Mouse (Mus musculus): ENCODE data around the gene Slc2a9. TPM values are rescaled to one million over a fixed set of nuclear protein-coding genes. Genes with fewer than 3 reads are reported as not detected.

Gene Slc2a9
- polyA plus RNA-seq (2015; fragmentation: Nextera tagmentation; extraction: Ambion mirVana): 0.05 and 0.28 TPM in 2 replicates

DNA sequence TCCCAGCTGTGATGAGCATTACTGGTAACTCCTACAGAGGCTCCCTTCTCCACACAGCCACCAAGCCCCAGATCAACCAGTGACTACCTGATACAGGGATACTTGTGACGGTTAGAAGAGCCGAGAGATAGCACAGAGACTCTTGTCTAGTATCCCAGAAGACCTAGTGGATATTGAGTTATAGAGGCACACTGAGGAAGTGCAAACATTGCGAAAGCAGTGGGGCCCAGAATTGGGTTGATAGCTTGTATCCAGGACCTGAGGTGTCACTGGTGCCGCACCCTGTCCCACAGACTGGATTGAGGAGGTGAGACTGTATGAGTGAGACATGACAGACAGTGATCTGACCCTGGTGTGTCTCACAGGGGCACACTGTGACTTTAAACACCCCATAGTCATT is at the start of gene Slc2a9:
TSS of gene Slc2a9 (minus strand) at position 152 of the 400 bp plus-strand sequence.
- no peak within 1 kb of the TSS for H3K27ac ChIP-seq
- WGBS: 90% methylated on average over 4 of the region's 4 CpGs
- H3K27me3 ChIP-seq: no peaks in the 10 kb centered on the region
- no peak within 1 kb of the TSS for H3K4me2 ChIP-seq
- no peak within 1 kb of the TSS for H3K4me3 ChIP-seq
- H3K9me3 ChIP-seq (replicated peaks): no peaks in the 10 kb centered on the region
- no peak for ATAC-seq
- H3K4me1 ChIP-seq: no peaks in the 10 kb centered on the region
- H3K9ac ChIP-seq: no peak within 1 kb of the TSS
- H3K36me3 ChIP-seq (ENCODE audit: poor library complexity, severe bottlenecking): no peaks in the 10 kb centered on the region

DNA sequence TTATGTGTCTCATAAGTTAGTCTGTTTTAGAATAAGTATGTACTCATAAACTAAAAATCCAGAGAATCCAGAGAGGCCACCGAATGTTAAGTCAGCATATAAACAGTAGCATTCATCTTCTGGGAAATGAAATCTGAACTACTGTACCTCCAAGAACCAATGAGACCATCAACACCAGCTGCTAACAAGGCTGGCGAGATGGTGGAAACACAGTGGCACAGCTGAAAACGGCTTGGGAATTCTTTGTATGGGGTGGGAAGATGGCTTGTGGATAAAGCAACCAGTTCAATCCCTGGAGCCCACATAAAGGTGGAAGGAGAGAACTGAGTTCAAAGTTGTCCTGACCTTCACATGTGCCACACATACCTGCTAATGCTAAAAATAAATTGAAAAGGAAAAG is 49.7 kb upstream of the Slc2a9 start:
- H3K9ac ChIP-seq: no peak overlapping the region
- no peaks in the 10 kb centered on the region for H3K9me3 ChIP-seq (replicated peaks)
- H3K36me3 ChIP-seq (ENCODE audit: poor library complexity, severe bottlenecking): peaks cover 96% of the 10 kb centered on the region
- WGBS: 87% methylated on average over 3 of the region's 3 CpGs
- no peak for ATAC-seq
- H3K4me2 ChIP-seq: no peak overlapping the region
- peaks cover 7% of the 10 kb centered on the region for H3K4me1 ChIP-seq
- H3K27ac ChIP-seq: no peak overlapping the region
- H3K27me3 ChIP-seq: no peaks in the 10 kb centered on the region
- no peak overlapping the region for H3K4me3 ChIP-seq

DNA sequence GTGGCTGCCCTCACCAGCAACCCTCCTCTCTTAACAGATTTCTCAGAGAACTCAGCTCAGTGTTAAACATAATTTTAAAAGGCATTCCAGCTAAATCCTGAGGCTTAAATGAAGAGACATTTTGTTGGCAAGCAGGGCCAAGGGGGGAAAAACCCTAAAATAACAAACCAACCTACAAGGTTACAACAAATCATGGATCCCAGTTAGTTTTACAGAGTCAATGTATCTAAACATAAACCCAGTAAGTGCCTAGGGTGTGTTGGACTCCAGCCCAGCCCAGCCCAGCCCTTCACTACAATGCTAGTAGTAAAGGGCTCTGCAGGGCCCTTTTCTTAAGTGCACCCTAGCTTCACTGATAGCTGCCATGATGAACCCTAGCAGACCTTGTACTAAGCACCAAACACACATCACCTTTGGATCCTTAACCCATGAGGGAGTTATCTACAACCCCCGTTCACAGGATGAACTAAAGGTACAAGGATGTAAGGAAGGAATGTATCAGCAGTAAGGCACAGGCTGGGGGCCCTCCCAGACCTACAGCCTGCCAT is 47.4 kb upstream of the Slc2a9 start:
- H3K36me3 ChIP-seq (ENCODE audit: poor library complexity, severe bottlenecking): peaks cover 96% of the 10 kb centered on the region
- H3K4me1 ChIP-seq: peaks cover 10% of the 10 kb centered on the region
- H3K27me3 ChIP-seq: no peaks in the 10 kb centered on the region
- ATAC-seq: no peak
- H3K4me2 ChIP-seq: no peak overlapping the region
- no peak overlapping the region for H3K9ac ChIP-seq
- H3K27ac ChIP-seq: no peak overlapping the region
- no peaks in the 10 kb centered on the region for H3K9me3 ChIP-seq (replicated peaks)
- WGBS: 97% methylated on average over 1 of the region's 1 CpGs
- H3K4me3 ChIP-seq: no peak overlapping the region

DNA sequence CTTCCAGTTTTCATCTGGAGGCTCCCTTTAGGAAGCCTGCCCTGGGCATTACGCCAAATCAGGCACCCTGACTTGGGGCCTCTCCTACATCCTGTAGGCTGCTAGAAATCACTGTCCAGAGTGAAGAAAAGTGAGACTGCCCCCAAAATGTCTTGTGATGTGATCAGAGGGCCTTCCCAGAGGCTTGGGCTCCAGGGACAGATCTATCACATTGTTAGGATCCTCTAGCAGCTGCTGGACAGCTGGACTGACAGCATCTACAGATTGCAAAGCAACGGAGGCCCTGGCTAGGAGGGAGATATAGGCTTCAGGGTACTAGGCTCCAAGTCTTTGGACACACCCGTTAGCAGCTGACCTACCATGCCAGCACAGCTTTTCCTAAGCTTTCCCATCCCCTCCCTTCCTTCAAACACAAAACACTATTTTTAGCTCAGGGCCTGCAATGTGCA is 46.5 kb upstream of the Slc2a9 start:
- no peaks in the 10 kb centered on the region for H3K27me3 ChIP-seq
- no peak overlapping the region for H3K4me3 ChIP-seq
- H3K9ac ChIP-seq: no peak overlapping the region
- peaks cover 96% of the 10 kb centered on the region for H3K36me3 ChIP-seq (ENCODE audit: poor library complexity, severe bottlenecking)
- peaks cover 10% of the 10 kb centered on the region for H3K4me1 ChIP-seq
- no peak overlapping the region for H3K4me2 ChIP-seq
- 92% methylated on average over 3 of the region's 3 CpGs for WGBS
- no peaks in the 10 kb centered on the region for H3K9me3 ChIP-seq (replicated peaks)
- 0 out of 2 replicates have a peak, but pooled peaks have one; percentile 17 for ATAC-seq
- H3K27ac ChIP-seq: no peak overlapping the region

DNA sequence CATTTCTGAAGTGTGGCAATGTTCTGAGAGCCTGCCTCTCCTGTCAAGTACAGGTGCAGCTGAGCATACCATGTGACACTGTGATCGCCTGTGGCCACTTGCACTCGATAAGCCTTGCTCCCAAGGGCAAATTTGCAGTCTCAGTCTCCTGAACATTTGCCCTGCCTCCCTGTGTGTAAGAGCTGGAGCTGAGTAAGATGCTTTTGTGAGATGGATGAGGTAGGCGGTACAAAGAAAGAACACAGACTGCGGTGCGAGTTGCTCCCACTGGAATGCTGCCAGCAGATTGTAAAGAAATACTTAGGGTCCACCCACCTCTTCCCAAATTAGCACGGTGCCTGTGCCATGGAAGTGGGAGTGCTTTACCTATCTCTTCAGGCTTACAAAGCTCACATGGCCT is 44.4 kb upstream of the Slc2a9 start:
- 48% methylated on average over 6 of the region's 6 CpGs for WGBS
- H3K4me2 ChIP-seq: no peak overlapping the region
- no peaks in the 10 kb centered on the region for H3K9me3 ChIP-seq (replicated peaks)
- peaks cover 20% of the 10 kb centered on the region for H3K4me1 ChIP-seq
- no peak for ATAC-seq
- H3K9ac ChIP-seq: no peak overlapping the region
- H3K27ac ChIP-seq: no peak overlapping the region
- peaks cover 99% of the 10 kb centered on the region for H3K36me3 ChIP-seq (ENCODE audit: poor library complexity, severe bottlenecking)
- no peaks in the 10 kb centered on the region for H3K27me3 ChIP-seq
- no peak overlapping the region for H3K4me3 ChIP-seq

DNA sequence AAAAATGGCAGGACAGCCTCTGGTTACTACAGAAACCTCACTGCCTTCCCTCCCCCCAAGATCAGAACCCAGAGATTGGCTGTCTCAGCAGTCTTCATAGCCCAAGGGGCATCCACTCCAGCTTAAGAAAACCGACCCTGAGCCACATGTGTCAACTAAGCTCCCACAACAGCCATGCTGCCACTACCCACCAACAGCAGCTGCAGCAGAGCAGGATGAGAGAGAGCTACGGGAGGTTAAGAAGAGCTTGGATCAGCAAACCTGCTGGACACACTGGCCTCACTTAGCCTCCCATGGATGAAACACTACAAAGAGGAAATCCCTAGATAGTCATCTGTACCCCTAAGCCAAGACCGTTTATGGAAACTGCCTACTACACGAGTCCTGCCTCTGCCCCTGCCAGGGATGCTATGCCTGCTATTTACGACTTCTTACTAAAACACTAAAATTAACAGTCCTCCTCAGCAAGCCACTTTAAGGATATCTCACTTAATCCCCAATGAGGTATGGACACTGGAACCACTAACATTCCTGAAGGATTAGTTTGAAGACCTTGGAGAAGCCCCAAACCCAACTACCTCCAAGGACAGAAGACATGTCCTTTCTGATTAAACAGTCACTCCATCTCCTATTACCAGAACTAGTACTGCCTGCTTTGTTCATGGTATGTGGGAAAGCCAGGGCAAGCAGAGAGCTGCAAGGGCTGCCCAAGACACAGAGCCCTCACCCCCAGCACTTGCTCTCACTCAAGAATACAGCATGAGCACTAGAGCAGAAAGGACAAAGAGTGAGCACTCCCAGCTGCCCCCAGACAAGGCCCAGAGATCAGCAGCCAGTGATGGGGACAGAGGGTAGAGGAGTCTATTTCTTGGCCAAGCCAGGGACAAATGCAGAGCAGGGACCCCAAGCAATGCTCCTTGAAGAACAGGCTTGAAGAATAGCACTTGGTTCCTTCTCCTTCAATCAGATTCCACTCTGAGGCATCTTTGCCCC is 41.8 kb upstream of the Slc2a9 start:
- peak overlapping the region; percentile 40; the same call in 1 of the 2 replicates for H3K27ac ChIP-seq
- no peak for ATAC-seq
- 87% methylated on average over 5 of the region's 5 CpGs for WGBS

DNA sequence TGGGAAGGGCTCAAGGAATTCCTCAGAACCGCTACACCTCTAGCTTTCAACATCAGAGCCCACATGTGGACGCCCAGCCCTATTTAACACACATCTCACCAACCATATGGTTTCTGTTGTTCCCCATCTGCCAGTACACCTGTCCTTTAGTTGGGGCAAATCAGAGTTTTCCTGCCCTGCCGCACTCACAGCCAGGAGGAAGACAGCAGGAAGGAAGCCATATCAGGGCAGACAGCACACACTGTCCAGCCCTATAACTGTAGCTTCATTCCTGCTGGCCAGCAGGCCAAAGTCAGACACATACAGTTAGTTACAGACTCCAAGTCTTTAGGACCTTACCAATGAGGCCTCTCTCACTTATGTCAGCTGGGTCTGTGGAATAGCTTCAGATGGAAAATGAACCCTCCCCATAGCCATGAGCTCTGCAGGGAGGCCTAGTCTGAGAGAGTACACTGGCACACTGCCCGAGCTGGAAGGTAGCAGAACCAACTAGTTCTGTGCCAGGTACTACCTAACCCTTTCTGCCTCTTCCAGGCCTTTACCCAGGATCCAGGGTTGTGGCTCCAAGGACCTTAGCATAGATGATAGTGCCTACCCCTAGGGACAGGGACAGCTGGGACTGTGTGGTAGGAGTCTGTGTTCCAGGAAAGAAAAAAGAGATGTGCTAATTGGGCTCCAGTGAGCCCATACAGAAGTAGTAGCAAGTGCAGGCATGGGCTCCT is 40.7 kb upstream of the Slc2a9 start:
- Histone ChIP-seq H3K27ac (peak overlapping the region; percentile 40; the same call in 1 of the 2 replicates), H3K4me1 (peaks cover 16% of the 10 kb centered on the region), H3K4me3 (no peak overlapping the region), H3K9ac (no peak overlapping the region), H3K27me3 (no peaks in the 10 kb centered on the region), H3K4me2 (no peak overlapping the region), H3K36me3 (ENCODE audit: poor library complexity, severe bottlenecking) (peaks cover 100% of the 10 kb centered on the region), H3K9me3 (replicated peaks) (no peaks in the 10 kb centered on the region)
- peak; percentile 58 for ATAC-seq
- 77% methylated on average over 4 of the region's 4 CpGs for WGBS

More for the DNA sequence above, 41.8 kb upstream of the Slc2a9 start:
- Histone ChIP-seq H3K9ac (no peak overlapping the region), H3K4me1 (peaks cover 20% of the 10 kb centered on the region), H3K9me3 (replicated peaks) (no peaks in the 10 kb centered on the region), H3K4me2 (no peak overlapping the region), H3K36me3 (ENCODE audit: poor library complexity, severe bottlenecking) (peaks cover 100% of the 10 kb centered on the region), H3K4me3 (no peak overlapping the region), H3K27me3 (no peaks in the 10 kb centered on the region)

DNA sequence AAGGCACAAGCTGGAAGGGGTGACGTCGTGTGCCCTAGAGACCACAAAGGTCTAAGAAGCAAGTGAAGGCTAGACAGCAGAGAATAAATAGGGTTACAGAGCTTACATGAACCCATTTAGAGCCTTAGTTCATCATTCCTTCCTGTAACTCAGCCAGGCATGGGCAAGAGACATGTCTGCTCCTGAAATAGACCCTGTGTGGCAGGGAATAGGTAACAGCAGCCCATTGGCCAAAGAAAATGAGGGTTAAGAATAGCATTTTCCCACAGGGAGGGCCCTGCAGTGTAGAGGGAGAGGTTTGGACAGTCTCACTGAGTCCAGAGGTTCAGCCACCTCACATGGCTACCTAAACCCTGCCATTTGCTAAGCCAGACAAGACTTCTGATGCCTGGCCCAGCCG is 38.8 kb upstream of the Slc2a9 start:
- Histone ChIP-seq H3K27ac (no peak overlapping the region), H3K36me3 (ENCODE audit: poor library complexity, severe bottlenecking) (peaks cover 100% of the 10 kb centered on the region), H3K4me1 (peaks cover 13% of the 10 kb centered on the region; the same call in 1 of the 2 replicates), H3K27me3 (no peaks in the 10 kb centered on the region), H3K9me3 (replicated peaks) (no peaks in the 10 kb centered on the region), H3K9ac (no peak overlapping the region), H3K4me2 (no peak overlapping the region), H3K4me3 (no peak overlapping the region)
- ATAC-seq: no peak
- 91% methylated on average over 3 of the region's 3 CpGs for WGBS

DNA sequence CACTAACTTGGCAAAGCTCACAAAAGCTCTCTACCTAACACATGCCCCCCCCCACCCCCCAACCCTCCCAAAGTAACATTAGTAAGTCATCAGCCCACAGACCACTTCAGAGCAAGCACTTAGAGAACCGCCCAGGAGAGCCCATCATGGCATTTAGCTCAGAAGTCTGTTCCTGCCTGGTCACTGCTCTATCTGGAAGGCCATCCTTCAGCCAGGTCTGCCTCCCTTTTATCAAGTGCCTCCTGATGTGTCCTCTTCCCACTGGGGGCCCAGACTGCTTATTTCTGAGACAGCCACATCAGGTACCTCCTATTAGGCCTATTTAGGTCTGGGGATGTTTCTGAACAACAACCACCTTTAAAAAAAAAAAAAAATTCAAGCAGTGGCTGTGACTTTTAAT is 38.0 kb upstream of the Slc2a9 start:
- Histone ChIP-seq H3K27ac (no peak overlapping the region), H3K9me3 (replicated peaks) (no peaks in the 10 kb centered on the region), H3K36me3 (ENCODE audit: poor library complexity, severe bottlenecking) (peaks cover 100% of the 10 kb centered on the region), H3K4me1 (peaks cover 13% of the 10 kb centered on the region; the same call in 1 of the 2 replicates), H3K27me3 (no peaks in the 10 kb centered on the region), H3K4me2 (no peak overlapping the region), H3K4me3 (no peak overlapping the region), H3K9ac (no peak overlapping the region)
- ATAC-seq: no peak
- WGBS: 100% methylated on average over 1 of the region's 1 CpGs

DNA sequence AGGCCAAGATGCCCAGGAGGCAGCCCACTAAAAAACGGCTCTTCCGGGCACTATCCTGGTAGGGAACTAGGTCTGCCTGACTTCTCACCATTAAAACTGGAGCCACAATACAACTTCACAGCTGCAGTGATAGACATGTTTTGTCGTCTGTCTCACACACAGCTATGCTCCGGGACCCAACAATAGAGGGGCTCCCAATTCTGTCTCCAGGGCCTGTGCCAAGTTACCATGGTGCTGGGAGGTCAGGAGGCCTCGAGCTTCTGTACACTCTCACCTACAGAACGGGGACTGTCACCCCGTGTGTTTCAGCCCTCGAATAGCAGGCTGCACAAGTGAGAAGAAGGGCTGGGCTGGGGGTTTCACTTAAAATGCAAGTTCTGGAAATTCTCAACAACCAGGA is 35.6 kb upstream of the Slc2a9 start:
- peaks cover 100% of the 10 kb centered on the region for H3K36me3 ChIP-seq (ENCODE audit: poor library complexity, severe bottlenecking)

DNA sequence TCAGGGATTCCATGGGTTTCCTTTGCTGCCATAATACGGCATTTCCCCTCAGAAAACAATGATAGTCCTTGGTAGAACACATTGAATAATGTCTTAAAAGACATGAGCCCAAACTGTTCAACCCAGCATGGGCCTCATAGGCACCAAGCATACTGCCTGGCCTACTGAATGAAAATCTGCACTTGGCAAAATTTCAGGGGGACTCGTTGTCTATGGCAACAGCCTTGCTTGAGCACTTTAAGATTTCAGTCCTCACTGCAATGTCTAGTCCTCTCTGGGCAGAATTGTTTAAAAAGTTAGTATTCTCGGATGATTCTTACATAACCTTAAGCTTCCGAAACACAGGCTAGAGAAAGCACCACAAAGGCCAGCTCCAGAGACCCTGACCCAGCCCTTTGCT is 34.9 kb upstream of the Slc2a9 start:
- 89% methylated on average over 4 of the region's 4 CpGs for WGBS
- Histone ChIP-seq H3K27ac (no peak overlapping the region), H3K4me1 (0 out of 2 replicates have a peak, but pooled peaks cover 3% of the 10 kb centered on the region), H3K9ac (no peak overlapping the region), H3K4me2 (no peak overlapping the region), H3K9me3 (replicated peaks) (no peaks in the 10 kb centered on the region), H3K27me3 (no peaks in the 10 kb centered on the region), H3K4me3 (no peak overlapping the region), H3K36me3 (ENCODE audit: poor library complexity, severe bottlenecking) (peaks cover 98% of the 10 kb centered on the region)
- no peak for ATAC-seq

More for the DNA sequence above, 35.6 kb upstream of the Slc2a9 start:
- Histone ChIP-seq H3K4me1 (0 out of 2 replicates have a peak, but pooled peaks cover 4% of the 10 kb centered on the region), H3K9me3 (replicated peaks) (no peaks in the 10 kb centered on the region), H3K27me3 (no peaks in the 10 kb centered on the region), H3K27ac (no peak overlapping the region), H3K9ac (no peak overlapping the region), H3K4me2 (no peak overlapping the region), H3K4me3 (no peak overlapping the region)
- 76% methylated on average over 8 of the region's 8 CpGs for WGBS
- ATAC-seq: 0 out of 2 replicates have a peak, but pooled peaks have one; percentile 48

Measured in forebrain, embryonic 13.5 days (tissue).